Mouse (Mus musculus) heart, postnatal 36 days (tissue): ENCODE measurements around the gene Olfr112. TPM values are rescaled to one million over a fixed set of nuclear protein-coding genes. Genes with fewer than 3 reads are reported as not detected.
"Not testable (repeated sequence)": the region's sequence is repeated elsewhere in the genome, so short reads cannot be mapped to it uniquely, and the experiment has no call there.

ENCODE experiments used
- DNase-seq, 2 experiments: peaks; one replicate each; pipeline ENCODE4 v3.0.0; 2021 to 2022
- intact Hi-C: fragments of 180-260 bp; cut with DNase I; formaldehyde crosslinking; loops from one replicate; pipeline ENCODE4 v1.15.1; 2025
- total RNA-seq, 2 experiments: library from RNA; stranded (reverse); gene quantifications; 2 replicates each; pipeline ENCODE4 v1.2.3; 2021

Olfr112 gene
- not detected for total RNA-seq

GRCm38 (mm10) chr17:37569351-37569750 is at the start of gene Olfr112:
Gene Olfr112, minus strand, starts transcription at chr17:37569451.
- DNase-seq = no peak
- intact Hi-C loops = no loop called here

GRCm38 (mm10) chr17:37592643-37593042 is 23.4 kb upstream of the Olfr112 start, which contains the start of gene Olfr114:
Gene Olfr114, minus strand, starts transcription at chr17:37592743.
- intact Hi-C loops = no loop called here
- no peak for DNase-seq

- intact Hi-C loops = no loop called here
- DNase-seq = no peak
These were observed 8.3 kb upstream of the Olfr112 start, which contains the start of gene Olfr113 for GRCm38 (mm10) chr17:37577563-37577962. Gene Olfr113, minus strand, starts transcription at chr17:37577663.

GRCm38 (mm10) chr17:37558913-37559615 is 10.2 kb downstream of the Olfr112 start:
- intact Hi-C loops = loop anchor here (1.0 kb wide), 1 partner anchor 8 kb away; no protein-coding TSS in a partner anchor
- DNase-seq = no peak

GRCm38 (mm10) chr17:37543800-37544435 is 25.3 kb downstream of the Olfr112 start:
- intact Hi-C loops = no loop called here
- no peak for DNase-seq

GRCm38 (mm10) chr17:37541454-37542119 is 27.7 kb downstream of the Olfr112 start:
- intact Hi-C loops = no loop called here
- no peak for DNase-seq

- DNase-seq, intact Hi-C loops: not testable (repeated sequence)
These were observed 30.8 kb downstream of the Olfr112 start for GRCm38 (mm10) chr17:37538416-37538815.

GRCm38 (mm10) chr17:37535173-37535572 is 34.1 kb downstream of the Olfr112 start:
- intact Hi-C loops = no loop called here
- no peak for DNase-seq

- DNase-seq, intact Hi-C loops: not testable (repeated sequence)
These were observed 43.8 kb downstream of the Olfr112 start for GRCm38 (mm10) chr17:37525427-37525826.

- DNase-seq, intact Hi-C loops: not testable (repeated sequence)
These were observed 44.6 kb downstream of the Olfr112 start for GRCm38 (mm10) chr17:37524612-37525011.

Other genes with a start within 250 kb of the Olfr112 start
- not detected for gene Olfr103, start 229.8 kb downstream of the Olfr112 start, total RNA-seq
- gene Olfr104-ps, start 209.9 kb downstream of the Olfr112 start, total RNA-seq = not detected
- not detected for gene Olfr105-ps, start 190.4 kb downstream of the Olfr112 start, total RNA-seq
- gene Olfr106-ps, start 179.1 kb downstream of the Olfr112 start, total RNA-seq = not detected
- not detected for gene Olfr107, start 170.2 kb downstream of the Olfr112 start, total RNA-seq
- not detected for gene Olfr108, start 124.0 kb downstream of the Olfr112 start, total RNA-seq
- gene Olfr109, start 110.5 kb downstream of the Olfr112 start, total RNA-seq = not detected
- gene H2-M2, start 85.9 kb downstream of the Olfr112 start, total RNA-seq = not detected
- gene Olfr110, start 77.0 kb downstream of the Olfr112 start, total RNA-seq = not detected
- not detected for gene Olfr111, start 61.4 kb downstream of the Olfr112 start, total RNA-seq
- not detected for gene Olfr113, start 8.2 kb upstream of the Olfr112 start, total RNA-seq
- gene Olfr114, start 23.3 kb upstream of the Olfr112 start, total RNA-seq = not detected
- gene Olfr115, start 57.7 kb upstream of the Olfr112 start, total RNA-seq = not detected
- gene Olfr116, start 57.7 kb upstream of the Olfr112 start, total RNA-seq = not detected
- not detected for gene Olfr117, start 94.3 kb upstream of the Olfr112 start, total RNA-seq
- gene Olfr118, start 97.5 kb upstream of the Olfr112 start, total RNA-seq = not detected
- not detected for gene Olfr119, start 127.1 kb upstream of the Olfr112 start, total RNA-seq
- not detected for gene Olfr120, start 152.4 kb upstream of the Olfr112 start, total RNA-seq
- not detected for gene Olfr121, start 179.4 kb upstream of the Olfr112 start, total RNA-seq
- gene Olfr122, start 199.2 kb upstream of the Olfr112 start, total RNA-seq = not detected
- gene Olfr123, start 224.1 kb upstream of the Olfr112 start, total RNA-seq = not detected
- gene Olfr124, start 230.4 kb upstream of the Olfr112 start, total RNA-seq = not detected